Mouse (Mus musculus) midbrain, embryonic 10.5 days (tissue): ENCODE measurements around the gene Kctd5. TPM values are rescaled to one million over a fixed set of nuclear protein-coding genes. Genes with fewer than 3 reads are reported as not detected.

Source experiments
- DNase-seq: peaks from one replicate; pipeline ENCODE4 v3.0.0-alpha.2; 2017; ENCODE audit warnings: low spot score
- H3K27ac ChIP-seq: fragments of 300-500 bp; sonication (generic); replicated peaks from 2 replicates; pipeline ENCODE4 v1.5.1; 2016; ENCODE audit warnings: mild to moderate bottlenecking
- H3K27me3 ChIP-seq: fragments of 300-500 bp; sonication (generic); 2 replicates; pipeline ENCODE4 v1.6.1; 2016; ENCODE audit warnings: low read depth, mild to moderate bottlenecking; ENCODE audit not compliant: poor library complexity, severe bottlenecking
- H3K36me3 ChIP-seq: fragments of 300-500 bp; sonication (generic); 2 replicates; pipeline ENCODE4 v1.6.1; 2016; ENCODE audit warnings: mild to moderate bottlenecking, moderate library complexity
- H3K4me1 ChIP-seq: fragments of 300-500 bp; sonication (generic); 2 replicates; pipeline ENCODE4 v1.6.1; 2016
- H3K4me3 ChIP-seq: fragments of 300-500 bp; sonication (generic); 2 replicates; pipeline ENCODE4 v1.5.1; 2016; ENCODE audit warnings: mild to moderate bottlenecking, moderate library complexity
- H3K9me3 ChIP-seq: fragments of 300-500 bp; sonication (generic); replicated peaks from 2 replicates; pipeline ENCODE4 v1.6.1; 2016; ENCODE audit warnings: mild to moderate bottlenecking
- WGBS: fragments of 180-500 bp; shearing (Covaris S2); methylation state at CpG from one replicate; pipeline ENCODE4 v1.1.7; 2016; 5-methylcytosine and 5-hydroxymethylcytosine counted together
- polyA plus RNA-seq: library from polyadenylated mRNA; unstranded; fragments of >200 nt; fragmentation: Nextera tagmentation; extraction: Ambion mirVana; gene quantifications from 2 replicates; pipeline ENCODE4 v1.2.1, GENCODE M21; 2016

Gene Kctd5
- polyA plus RNA-seq, 1 experiment from 2014 or later: 91.1 TPM

GRCm38 (mm10) chr17:24062459-24063155 lies 10.7 kb downstream of the Kctd5 start:
- WGBS: 88% methylated on average over 4 of the region's 4 CpGs
- no peak overlapping the region for H3K27ac ChIP-seq
- peaks cover 81% of the 10 kb centered on the region for H3K36me3 ChIP-seq
- no peaks in the 10 kb centered on the region for H3K27me3 ChIP-seq
- H3K9me3 ChIP-seq: no peaks in the 10 kb centered on the region
- no peak for DNase-seq
- 0 out of 2 replicates have a peak, but pooled peaks cover 2% of the 10 kb centered on the region for H3K4me1 ChIP-seq
- H3K4me3 ChIP-seq: no peak overlapping the region

- WGBS: 91% methylated on average over 5 of the region's 5 CpGs
- H3K27ac ChIP-seq: no peak overlapping the region
- peaks cover 93% of the 10 kb centered on the region for H3K36me3 ChIP-seq
- H3K4me1 ChIP-seq: 0 out of 2 replicates have a peak, but pooled peaks cover 2% of the 10 kb centered on the region
- H3K27me3 ChIP-seq: no peaks in the 10 kb centered on the region
- H3K4me3 ChIP-seq: no peak overlapping the region
- no peaks in the 10 kb centered on the region for H3K9me3 ChIP-seq
- no peak for DNase-seq
These were observed 15.5 kb downstream of the Kctd5 start for GRCm38 (mm10) chr17:24057730-24058245.

- no peaks in the 10 kb centered on the region for H3K4me1 ChIP-seq
- no peaks in the 10 kb centered on the region for H3K9me3 ChIP-seq
- WGBS: 94% methylated on average over 14 of the region's 14 CpGs
- no peak overlapping the region for H3K27ac ChIP-seq
- DNase-seq: no peak
- no peak overlapping the region for H3K4me3 ChIP-seq
- no peaks in the 10 kb centered on the region for H3K27me3 ChIP-seq
- peaks cover 93% of the 10 kb centered on the region for H3K36me3 ChIP-seq
These were observed 16.4 kb downstream of the Kctd5 start for GRCm38 (mm10) chr17:24056636-24057625.

GRCm38 (mm10) chr17:24049008-24049407 lies 24.3 kb downstream of the Kctd5 start:
- peaks cover 77% of the 10 kb centered on the region for H3K36me3 ChIP-seq
- H3K4me3 ChIP-seq: no peak overlapping the region
- no peaks in the 10 kb centered on the region for H3K9me3 ChIP-seq
- 98% methylated on average over 8 of the region's 8 CpGs for WGBS
- no peaks in the 10 kb centered on the region for H3K4me1 ChIP-seq
- H3K27me3 ChIP-seq: no peaks in the 10 kb centered on the region
- DNase-seq: no peak
- no peak overlapping the region for H3K27ac ChIP-seq

- H3K27me3 ChIP-seq: no peaks in the 10 kb centered on the region
- H3K27ac ChIP-seq: no peak overlapping the region
- no peak for DNase-seq
- H3K4me3 ChIP-seq: no peak overlapping the region
- H3K9me3 ChIP-seq: no peaks in the 10 kb centered on the region
- 91% methylated on average over 5 of the region's 5 CpGs for WGBS
- H3K36me3 ChIP-seq: peaks cover 67% of the 10 kb centered on the region
- no peaks in the 10 kb centered on the region for H3K4me1 ChIP-seq
These were observed 25.2 kb downstream of the Kctd5 start for GRCm38 (mm10) chr17:24048053-24048452.

- Histone ChIP-seq H3K4me3 (no peak overlapping the region), H3K4me1 (no peaks in the 10 kb centered on the region), H3K27ac (no peak overlapping the region), H3K27me3 (no peaks in the 10 kb centered on the region), H3K9me3 (no peaks in the 10 kb centered on the region), H3K36me3 (peaks cover 48% of the 10 kb centered on the region)
- WGBS: 50% methylated on average over 5 of the region's 5 CpGs
- no peak for DNase-seq
These were observed 27.3 kb downstream of the Kctd5 start for GRCm38 (mm10) chr17:24046026-24046425.

- no peak for DNase-seq
- H3K27ac ChIP-seq: no peak overlapping the region
- WGBS: 79% methylated on average over 10 of the region's 10 CpGs
- H3K9me3 ChIP-seq: no peaks in the 10 kb centered on the region
- peaks cover 44% of the 10 kb centered on the region for H3K36me3 ChIP-seq
- H3K4me3 ChIP-seq: no peak overlapping the region
- no peaks in the 10 kb centered on the region for H3K4me1 ChIP-seq
- no peaks in the 10 kb centered on the region for H3K27me3 ChIP-seq
These were observed 27.7 kb downstream of the Kctd5 start for GRCm38 (mm10) chr17:24045608-24046007.

GRCm38 (mm10) chr17:24044482-24044881 lies 28.8 kb downstream of the Kctd5 start:
- DNase-seq: no peak
- no peaks in the 10 kb centered on the region for H3K4me1 ChIP-seq
- no peak overlapping the region for H3K4me3 ChIP-seq
- H3K9me3 ChIP-seq: no peaks in the 10 kb centered on the region
- peaks cover 33% of the 10 kb centered on the region for H3K36me3 ChIP-seq
- no peaks in the 10 kb centered on the region for H3K27me3 ChIP-seq
- no peak overlapping the region for H3K27ac ChIP-seq
- WGBS: 74% methylated on average over 5 of the region's 5 CpGs

- H3K27ac ChIP-seq: no peak within 1 kb of the TSS
- H3K27me3 ChIP-seq: no peaks in the 10 kb centered on the region
- WGBS: 82% methylated on average over 4 of the region's 4 CpGs
- no peaks in the 10 kb centered on the region for H3K36me3 ChIP-seq
- H3K4me3 ChIP-seq: no peak within 1 kb of the TSS
- no peaks in the 10 kb centered on the region for H3K4me1 ChIP-seq
- DNase-seq: no peak
- no peaks in the 10 kb centered on the region for H3K9me3 ChIP-seq
These were observed 35.4 kb downstream of the Kctd5 start, which contains the start of gene Prss27 for GRCm38 (mm10) chr17:24037844-24038243. Gene Prss27, plus strand, starts transcription at chr17:24038144.

- no peak for DNase-seq
- Histone ChIP-seq H3K4me1 (no peaks in the 10 kb centered on the region), H3K4me3 (no peak overlapping the region), H3K9me3 (no peaks in the 10 kb centered on the region), H3K27me3 (no peaks in the 10 kb centered on the region), H3K27ac (no peak overlapping the region), H3K36me3 (no peaks in the 10 kb centered on the region)
- WGBS: 87% methylated on average over 13 of the region's 13 CpGs
These were observed 35.9 kb downstream of the Kctd5 start for GRCm38 (mm10) chr17:24037360-24037759.

- WGBS: 81% methylated on average over 6 of the region's 6 CpGs
- Histone ChIP-seq H3K4me3 (no peak overlapping the region), H3K27me3 (no peaks in the 10 kb centered on the region), H3K36me3 (no peaks in the 10 kb centered on the region), H3K27ac (no peak overlapping the region), H3K9me3 (no peaks in the 10 kb centered on the region), H3K4me1 (no peaks in the 10 kb centered on the region)
- no peak for DNase-seq
These were observed 36.3 kb downstream of the Kctd5 start for GRCm38 (mm10) chr17:24036954-24037353.

GRCm38 (mm10) chr17:24035087-24035486 lies 38.2 kb downstream of the Kctd5 start:
- Histone ChIP-seq H3K4me3 (no peak overlapping the region), H3K4me1 (no peaks in the 10 kb centered on the region), H3K27ac (no peak overlapping the region), H3K27me3 (no peaks in the 10 kb centered on the region), H3K9me3 (no peaks in the 10 kb centered on the region), H3K36me3 (no peaks in the 10 kb centered on the region)
- WGBS: 92% methylated on average over 7 of the region's 7 CpGs
- DNase-seq: no peak
